Mouse (Mus musculus): ENCODE measurements around the gene Slmap. TPM values are rescaled to one million over a fixed set of nuclear protein-coding genes. Genes with fewer than 3 reads are reported as not detected.
"Not testable (repeated sequence)": the region's sequence is repeated elsewhere in the genome, so short reads cannot be mapped to it uniquely, and the experiment has no call there.

Slmap gene
- polyA plus RNA-seq, 1 experiment from 2014 or later = 144 TPM

- H3K4me2 ChIP-seq (ENCODE audit: low read depth, low read length) = no peak overlapping the region; the same call in 1 of the 2 replicates
- 48% methylated on average over 2 of the region's 2 CpGs for WGBS
Observed at GRCm38 (mm10) chr14:26523082-26523481, 11.6 kb downstream of the Slmap start.

GRCm38 (mm10) chr14:26519831-26520230 is 14.9 kb downstream of the Slmap start:
- no peak overlapping the region for H3K4me2 ChIP-seq (ENCODE audit: low read depth, low read length)
- H3K9ac ChIP-seq (ENCODE audit: low read length) = no peak overlapping the region
- H3K4me1 ChIP-seq (ENCODE audit: control insufficient read depth, insufficient read depth, low read length) = peaks cover 10% of the 10 kb centered on the region
- no peak overlapping the region for H3K4me3 ChIP-seq (ENCODE audit: low read length)
- H3K27ac ChIP-seq (ENCODE audit: low read length) = no peak overlapping the region
- ATAC-seq (replicated peaks; ENCODE audit: extremely low read depth, insufficient read depth, low FRiP score) = no peak
- H3K27me3 ChIP-seq (ENCODE audit: control insufficient read depth, insufficient read depth, low read length) = no peaks in the 10 kb centered on the region
- no peaks in the 10 kb centered on the region for H3K9me3 ChIP-seq (replicated peaks; ENCODE audit: control insufficient read depth, low read length)
- no peaks in the 10 kb centered on the region; the same call in 1 of the 2 replicates for H3K36me3 ChIP-seq (ENCODE audit: control insufficient read depth, insufficient read depth)
- WGBS = 79% methylated on average over 4 of the region's 4 CpGs

More at GRCm38 (mm10) chr14:26523082-26523481, 11.6 kb downstream of the Slmap start:
- Histone ChIP-seq H3K27me3 (ENCODE audit: control insufficient read depth, insufficient read depth, low read length) (no peaks in the 10 kb centered on the region), H3K4me1 (ENCODE audit: control insufficient read depth, insufficient read depth, low read length) (peaks cover 11% of the 10 kb centered on the region), H3K27ac (ENCODE audit: low read length) (peak overlapping the region; percentile 59), H3K36me3 (ENCODE audit: control insufficient read depth, insufficient read depth) (no peaks in the 10 kb centered on the region; the same call in 1 of the 2 replicates), H3K9me3 (replicated peaks; ENCODE audit: control insufficient read depth, low read length) (no peaks in the 10 kb centered on the region), H3K9ac (ENCODE audit: low read length) (no peak overlapping the region), H3K4me3 (ENCODE audit: low read length) (no peak overlapping the region)
- ATAC-seq (replicated peaks; ENCODE audit: extremely low read depth, insufficient read depth, low FRiP score) = no peak

GRCm38 (mm10) chr14:26517843-26518242 is 16.9 kb downstream of the Slmap start:
- Histone ChIP-seq H3K4me2 (ENCODE audit: low read depth, low read length) (no peak overlapping the region), H3K36me3 (ENCODE audit: control insufficient read depth, insufficient read depth) (no peaks in the 10 kb centered on the region), H3K9me3 (replicated peaks; ENCODE audit: control insufficient read depth, low read length) (no peaks in the 10 kb centered on the region), H3K4me3 (ENCODE audit: low read length) (no peak overlapping the region), H3K27ac (ENCODE audit: low read length) (no peak overlapping the region), H3K4me1 (ENCODE audit: control insufficient read depth, insufficient read depth, low read length) (peaks cover 4% of the 10 kb centered on the region), H3K27me3 (ENCODE audit: control insufficient read depth, insufficient read depth, low read length) (no peaks in the 10 kb centered on the region), H3K9ac (ENCODE audit: low read length) (no peak overlapping the region)
- ATAC-seq (replicated peaks; ENCODE audit: extremely low read depth, insufficient read depth, low FRiP score) = no peak
- 86% methylated on average over 4 of the region's 4 CpGs for WGBS

GRCm38 (mm10) chr14:26516232-26516631 is 18.5 kb downstream of the Slmap start:
- H3K9ac ChIP-seq (ENCODE audit: low read length); H3K36me3 ChIP-seq (ENCODE audit: control insufficient read depth, insufficient read depth); H3K4me1 ChIP-seq (ENCODE audit: control insufficient read depth, insufficient read depth, low read length); H3K27ac ChIP-seq (ENCODE audit: low read length); H3K4me2 ChIP-seq (ENCODE audit: low read depth, low read length); ATAC-seq (replicated peaks; ENCODE audit: extremely low read depth, insufficient read depth, low FRiP score); H3K27me3 ChIP-seq (ENCODE audit: control insufficient read depth, insufficient read depth, low read length); H3K9me3 ChIP-seq (replicated peaks; ENCODE audit: control insufficient read depth, low read length); H3K4me3 ChIP-seq (ENCODE audit: low read length): not testable (repeated sequence)
- WGBS = 77% methylated on average over 2 of the region's 2 CpGs

- no peak for ATAC-seq (replicated peaks; ENCODE audit: extremely low read depth, insufficient read depth, low FRiP score)
- Histone ChIP-seq H3K36me3 (ENCODE audit: control insufficient read depth, insufficient read depth) (no peaks in the 10 kb centered on the region), H3K9ac (ENCODE audit: low read length) (no peak overlapping the region), H3K27ac (ENCODE audit: low read length) (no peak overlapping the region), H3K27me3 (ENCODE audit: control insufficient read depth, insufficient read depth, low read length) (no peaks in the 10 kb centered on the region), H3K9me3 (replicated peaks; ENCODE audit: control insufficient read depth, low read length) (no peaks in the 10 kb centered on the region), H3K4me2 (ENCODE audit: low read depth, low read length) (no peak overlapping the region), H3K4me1 (ENCODE audit: control insufficient read depth, insufficient read depth, low read length) (no peaks in the 10 kb centered on the region), H3K4me3 (ENCODE audit: low read length) (no peak overlapping the region)
- 72% methylated on average over 9 of the region's 9 CpGs for WGBS
Observed at GRCm38 (mm10) chr14:26515802-26516201, 18.9 kb downstream of the Slmap start.

- ATAC-seq (replicated peaks; ENCODE audit: extremely low read depth, insufficient read depth, low FRiP score) = no peak
- no peak overlapping the region for H3K4me2 ChIP-seq (ENCODE audit: low read depth, low read length)
- H3K9me3 ChIP-seq (replicated peaks; ENCODE audit: control insufficient read depth, low read length) = no peaks in the 10 kb centered on the region
- no peaks in the 10 kb centered on the region for H3K36me3 ChIP-seq (ENCODE audit: control insufficient read depth, insufficient read depth)
- no peak overlapping the region for H3K4me3 ChIP-seq (ENCODE audit: low read length)
- no peaks in the 10 kb centered on the region for H3K27me3 ChIP-seq (ENCODE audit: control insufficient read depth, insufficient read depth, low read length)
- H3K27ac ChIP-seq (ENCODE audit: low read length) = no peak overlapping the region
- H3K9ac ChIP-seq (ENCODE audit: low read length) = no peak overlapping the region
- WGBS = 81% methylated on average over 2 of the region's 2 CpGs
- H3K4me1 ChIP-seq (ENCODE audit: control insufficient read depth, insufficient read depth, low read length) = peaks cover 9% of the 10 kb centered on the region
Observed at GRCm38 (mm10) chr14:26510545-26510944, 24.2 kb downstream of the Slmap start.

- H3K9ac ChIP-seq (ENCODE audit: low read length) = no peak overlapping the region
Observed at GRCm38 (mm10) chr14:26508150-26508549, 26.6 kb downstream of the Slmap start.

GRCm38 (mm10) chr14:26507361-26507760 is 27.4 kb downstream of the Slmap start:
- Histone ChIP-seq H3K36me3 (ENCODE audit: control insufficient read depth, insufficient read depth) (no peaks in the 10 kb centered on the region), H3K4me2 (ENCODE audit: low read depth, low read length) (no peak overlapping the region), H3K27ac (ENCODE audit: low read length) (no peak overlapping the region), H3K27me3 (ENCODE audit: control insufficient read depth, insufficient read depth, low read length) (no peaks in the 10 kb centered on the region), H3K9me3 (replicated peaks; ENCODE audit: control insufficient read depth, low read length) (no peaks in the 10 kb centered on the region), H3K4me3 (ENCODE audit: low read length) (no peak overlapping the region), H3K9ac (ENCODE audit: low read length) (no peak overlapping the region), H3K4me1 (ENCODE audit: control insufficient read depth, insufficient read depth, low read length) (peaks cover 12% of the 10 kb centered on the region)
- ATAC-seq (replicated peaks; ENCODE audit: extremely low read depth, insufficient read depth, low FRiP score) = no peak
- WGBS = 34% methylated on average over 4 of the region's 4 CpGs

More at GRCm38 (mm10) chr14:26508150-26508549, 26.6 kb downstream of the Slmap start:
- H3K27me3 ChIP-seq (ENCODE audit: control insufficient read depth, insufficient read depth, low read length) = no peaks in the 10 kb centered on the region
- H3K9me3 ChIP-seq (replicated peaks; ENCODE audit: control insufficient read depth, low read length) = no peaks in the 10 kb centered on the region
- 77% methylated on average over 6 of the region's 6 CpGs for WGBS
- H3K4me3 ChIP-seq (ENCODE audit: low read length) = no peak overlapping the region
- peaks cover 12% of the 10 kb centered on the region for H3K4me1 ChIP-seq (ENCODE audit: control insufficient read depth, insufficient read depth, low read length)
- no peaks in the 10 kb centered on the region for H3K36me3 ChIP-seq (ENCODE audit: control insufficient read depth, insufficient read depth)
- ATAC-seq (replicated peaks; ENCODE audit: extremely low read depth, insufficient read depth, low FRiP score) = no peak
- no peak overlapping the region for H3K4me2 ChIP-seq (ENCODE audit: low read depth, low read length)
- H3K27ac ChIP-seq (ENCODE audit: low read length) = no peak overlapping the region

- H3K27me3 ChIP-seq (ENCODE audit: control insufficient read depth, insufficient read depth, low read length) = no peaks in the 10 kb centered on the region
- H3K4me3 ChIP-seq (ENCODE audit: low read length) = no peak overlapping the region
- peaks cover 12% of the 10 kb centered on the region for H3K4me1 ChIP-seq (ENCODE audit: control insufficient read depth, insufficient read depth, low read length)
- H3K27ac ChIP-seq (ENCODE audit: low read length) = no peak overlapping the region
- no peak for ATAC-seq (replicated peaks; ENCODE audit: extremely low read depth, insufficient read depth, low FRiP score)
- no peaks in the 10 kb centered on the region for H3K9me3 ChIP-seq (replicated peaks; ENCODE audit: control insufficient read depth, low read length)
- 70% methylated on average over 4 of the region's 4 CpGs for WGBS
- no peak overlapping the region for H3K9ac ChIP-seq (ENCODE audit: low read length)
- no peak overlapping the region for H3K4me2 ChIP-seq (ENCODE audit: low read depth, low read length)
- no peaks in the 10 kb centered on the region for H3K36me3 ChIP-seq (ENCODE audit: control insufficient read depth, insufficient read depth)
Observed at GRCm38 (mm10) chr14:26504541-26504940, 30.2 kb downstream of the Slmap start.
